8 mouse cellular contexts compared by ENCODE assay signal in the genomic region with DNA sequence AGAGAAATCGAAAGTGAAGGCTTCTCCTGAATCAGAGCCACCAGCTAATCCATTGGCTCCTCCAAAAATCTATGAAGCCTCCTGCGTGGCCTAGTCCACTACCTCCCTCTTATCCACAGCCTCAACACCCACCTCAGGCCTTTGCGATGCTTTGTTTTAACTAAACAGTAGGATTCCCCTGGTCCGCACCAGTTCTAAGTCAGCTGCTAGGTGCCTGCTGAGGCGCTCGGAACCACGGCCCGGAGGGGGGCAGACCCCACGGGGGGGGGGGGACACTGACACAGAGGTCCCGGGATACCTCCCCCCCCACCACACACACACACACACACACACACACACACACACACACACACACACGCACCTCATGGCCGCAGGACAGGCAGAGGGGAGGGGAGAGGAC.
DNase-seq lines count a peak whose midpoint lies in the region; ATAC-seq and TF ChIP-seq lines count a peak whose summit lies in the region.

No protein-coding gene starts in this region.

- no peaks in the 10 kb centered on the region for H3K9me3 ChIP-seq in heart, postnatal 0 days (replicated peaks; ENCODE audit: control insufficient read depth, low read length)
- H3K9me3 ChIP-seq in CH12.LX (replicated peaks; ENCODE audit: low read length): peaks cover 2% of the 10 kb centered on the region
- H3K9me3 ChIP-seq in embryonic facial prominence, embryonic 15.5 days (replicated peaks): no peaks in the 10 kb centered on the region; the same call in 1 of the 2 replicates
- H3K9me3 ChIP-seq in stomach, embryonic 16.5 days (replicated peaks; ENCODE audit: control insufficient read depth, low read length): peaks cover 4% of the 10 kb centered on the region; the same call in 1 of the 2 replicates

- H3K27me3 ChIP-seq in heart, postnatal 0 days (ENCODE audit: control insufficient read depth, insufficient read depth, low read length): no peaks in the 10 kb centered on the region
- H3K27me3 ChIP-seq in CH12.LX (replicated peaks): no peaks in the 10 kb centered on the region
- no peaks in the 10 kb centered on the region for H3K27me3 ChIP-seq in embryonic facial prominence, embryonic 15.5 days
- H3K27me3 ChIP-seq in stomach, embryonic 16.5 days (ENCODE audit: control insufficient read depth, insufficient read depth, low read length): no peaks in the 10 kb centered on the region

- in situ Hi-C loops in CH12.LX (cut with MboI; ENCODE audit: low pct_ligation_motif_present, low pct_unique_long_range_greater_than_20kb, low sequenced_read_pairs): no loop called here

- no peaks in the 10 kb centered on the region for H3K79me2 ChIP-seq in CH12.LX (replicated peaks; ENCODE audit: control insufficient read depth, extremely low read depth, insufficient read depth, poor library complexity, severe bottlenecking)

- peak; percentile 96 for ATAC-seq in heart, postnatal 0 days (ENCODE audit: insufficient read depth, low read depth)
- ATAC-seq in embryonic facial prominence, embryonic 15.5 days (ENCODE audit: insufficient number of reproducible peaks, low FRiP score, low TSS enrichment, low read depth): peak; percentile 85
- peak; percentile 90 for ATAC-seq in stomach, embryonic 16.5 days (ENCODE audit: insufficient read depth, low FRiP score)

- TF ChIP-seq POLR2A in CH12.LX (IDR thresholded peaks at IDR 0.05; ENCODE audit: low read depth, low read length): no peak

- no peak overlapping the region for H3K27ac ChIP-seq in heart, postnatal 0 days (ENCODE audit: low read depth)
- no peak overlapping the region for H3K27ac ChIP-seq in CH12.LX (ENCODE audit: insufficient read depth, low read depth)
- no peak overlapping the region for H3K27ac ChIP-seq in embryonic facial prominence, embryonic 15.5 days (replicated peaks)
- no peak overlapping the region for H3K27ac ChIP-seq in stomach, embryonic 16.5 days (ENCODE audit: low read length)
- H3K27ac ChIP-seq in layer of hippocampus, adult 2 months: no peak overlapping the region

- H3K9ac ChIP-seq in heart, postnatal 0 days (replicated peaks; ENCODE audit: low read depth, low read length): no peak overlapping the region
- no peak overlapping the region for H3K9ac ChIP-seq in CH12.LX (ENCODE audit: insufficient read depth, low read depth)
- no peak overlapping the region for H3K9ac ChIP-seq in embryonic facial prominence, embryonic 15.5 days
- no peak overlapping the region for H3K9ac ChIP-seq in stomach, embryonic 16.5 days (ENCODE audit: low read length)

- no peak for TF ChIP-seq EP300 in heart, postnatal 0 days (IDR thresholded peaks at IDR 0.05; ENCODE audit: low read depth)
- no peak for TF ChIP-seq EP300 in CH12.LX (IDR thresholded peaks at IDR 0.05; ENCODE audit: low read length)

- intact Hi-C loops in heart, postnatal 25 days (cut with DNase I): loop anchor here (5.0 kb wide), 2 partner anchors 87 to 207 kb away; a partner anchor contains a TSS
- intact Hi-C loops in gastrocnemius, postnatal 36 days (cut with DNase I): loop anchor here (5.0 kb wide), 3 partner anchors 87 to 372 kb away; a partner anchor contains a TSS

- DNase-seq in heart, postnatal 0 days (ENCODE audit: low spot score): peak; percentile 45
- DNase-seq in heart, postnatal 25 days (ENCODE audit: low spot score): no peak
- DNase-seq in CH12.LX (ENCODE audit: extremely low read depth) (peak; percentile 22), liver (peak; percentile 55)
- DNase-seq in layer of hippocampus, adult 2 months (ENCODE audit: low spot score in 2 of 2): no peak
- DNase-seq in gastrocnemius, postnatal 36 days: no peak

- no peak for TF ChIP-seq RAD21 in CH12.LX (IDR thresholded peaks at IDR 0.05; ENCODE audit: low read depth, low read length)

- H3K4me3 ChIP-seq in heart, postnatal 0 days (ENCODE audit: low read depth, low read length): no peak overlapping the region
- no peak overlapping the region for H3K4me3 ChIP-seq in CH12.LX (replicated peaks in 1 of 3; ENCODE audit: low read depth in 2 of 3, low read length in 2 of 3, poor library complexity in 1 of 3)
- H3K4me3 ChIP-seq in embryonic facial prominence, embryonic 15.5 days (replicated peaks): no peak overlapping the region
- no peak overlapping the region for H3K4me3 ChIP-seq in stomach, embryonic 16.5 days (replicated peaks; ENCODE audit: low read length)
- H3K4me3 ChIP-seq in layer of hippocampus, adult 2 months: no peak overlapping the region

- H3K4me1 ChIP-seq in heart, postnatal 0 days (ENCODE audit: control insufficient read depth, insufficient read depth): no peaks in the 10 kb centered on the region
- peaks cover 0 to 7% of the 10 kb centered on the region in 2 experiments; a peak in 1 of 4 replicates for H3K4me1 ChIP-seq in CH12.LX (ENCODE audit: control insufficient read depth in 1 of 2, insufficient read depth in 2 of 2)
- H3K4me1 ChIP-seq in embryonic facial prominence, embryonic 15.5 days: no peaks in the 10 kb centered on the region
- H3K4me1 ChIP-seq in stomach, embryonic 16.5 days (ENCODE audit: control insufficient read depth, insufficient read depth, low read length): no peaks in the 10 kb centered on the region

- dilution Hi-C loops in CH12.LX (cut with MboI; ENCODE audit: extremely low pct_ligation_motif_present, extremely low pct_unique_long_range_greater_than_20kb, low sequenced_read_pairs): no loop called here

- no peak overlapping the region for H3K4me2 ChIP-seq in heart, postnatal 0 days (ENCODE audit: low read depth, low read length)
- H3K4me2 ChIP-seq in CH12.LX (ENCODE audit: insufficient read depth, low read depth, poor library complexity, severe bottlenecking): no peak overlapping the region
- H3K4me2 ChIP-seq in embryonic facial prominence, embryonic 15.5 days (replicated peaks): no peak overlapping the region
- H3K4me2 ChIP-seq in stomach, embryonic 16.5 days (ENCODE audit: low read depth, low read length): no peak overlapping the region

- TF ChIP-seq CTCF in heart, postnatal 0 days (IDR thresholded peaks at IDR 0.05; ENCODE audit: low read depth): no peak
- no peak for TF ChIP-seq CTCF in CH12.LX (conservative IDR thresholded peaks at IDR 0.05 in 1 of 2, IDR thresholded peaks at IDR 0.05 in 1 of 2; ENCODE audit: low read depth in 2 of 2, low read length in 2 of 2)
- no peak for TF ChIP-seq CTCF in layer of hippocampus, adult 2 months (conservative IDR thresholded peaks at IDR 0.05)

- 71% methylated on average over 9 of the region's 12 CpGs for WGBS in heart, postnatal 0 days
- 69% methylated on average over 9 of the region's 12 CpGs for WGBS in embryonic facial prominence, embryonic 15.5 days
- WGBS in stomach, embryonic 16.5 days: 77% methylated on average over 11 of the region's 12 CpGs

- H3K36me3 ChIP-seq in heart, postnatal 0 days (replicated peaks; ENCODE audit: control insufficient read depth, insufficient read depth, low read length): no peaks in the 10 kb centered on the region
- H3K36me3 ChIP-seq in CH12.LX (replicated peaks in 1 of 2; ENCODE audit: control insufficient read depth in 1 of 2, insufficient read depth in 1 of 2, low read length in 1 of 2): no peaks in the 10 kb centered on the region
- H3K36me3 ChIP-seq in embryonic facial prominence, embryonic 15.5 days: no peaks in the 10 kb centered on the region
- no peaks in the 10 kb centered on the region for H3K36me3 ChIP-seq in stomach, embryonic 16.5 days (ENCODE audit: control insufficient read depth, insufficient read depth, low read length)

TF ChIP-seq in CH12.LX, 34 proteins besides CTCF, POLR2A, EP300 and RAD21:
- no peak for TF ChIP-seq ZKSCAN1 (IDR thresholded peaks at IDR 0.05; ENCODE audit: borderline replicate concordance, low read depth, low read length)
- TF ChIP-seq MEF2A (IDR thresholded peaks at IDR 0.05; ENCODE audit: borderline replicate concordance, low read depth, low read length): no peak
- no peak for TF ChIP-seq ETS1 (conservative IDR thresholded peaks at IDR 0.05; ENCODE audit: low read depth, low read length)
- no peak for TF ChIP-seq PAX5 (IDR thresholded peaks at IDR 0.05; ENCODE audit: low read length)
- no peak for TF ChIP-seq MYC (IDR thresholded peaks at IDR 0.05; ENCODE audit: low read depth, low read length)
- TF ChIP-seq ZNF384 (IDR thresholded peaks at IDR 0.05; ENCODE audit: low read depth, low read length): no peak
- no peak for TF ChIP-seq KAT2A (IDR thresholded peaks at IDR 0.05; ENCODE audit: insufficient replicate concordance, low read length)
- TF ChIP-seq BHLHE40 (IDR thresholded peaks at IDR 0.05; ENCODE audit: low read depth, low read length): no peak
- TF ChIP-seq TBP (conservative IDR thresholded peaks at IDR 0.05; ENCODE audit: low read depth, low read length): no peak
- TF ChIP-seq GABPA (IDR thresholded peaks at IDR 0.05; ENCODE audit: insufficient replicate concordance, low read depth, low read length): no peak
- TF ChIP-seq NELFE (IDR thresholded peaks at IDR 0.05; ENCODE audit: low read depth, low read length): no peak
- no peak for TF ChIP-seq RCOR1 (conservative IDR thresholded peaks at IDR 0.05; ENCODE audit: low read depth, low read length)
- TF ChIP-seq UBTF (IDR thresholded peaks at IDR 0.05; ENCODE audit: low read depth, low read length): no peak
- no peak for TF ChIP-seq ELF1 (IDR thresholded peaks at IDR 0.05; ENCODE audit: low read depth, low read length)
- no peak for TF ChIP-seq JUND (conservative IDR thresholded peaks at IDR 0.05; ENCODE audit: low read depth, low read length)
- no peak for TF ChIP-seq CHD2 (IDR thresholded peaks at IDR 0.05; ENCODE audit: low read length)
- no peak for TF ChIP-seq MAFK (IDR thresholded peaks at IDR 0.05; ENCODE audit: insufficient replicate concordance, low read length)
TF ChIP-seq in CH12.LX: peak in this region for 0.

Comparison
In these comparisons a context has a peak if more than half of its experiments do, and no peak if none do; other contexts are left out.
1. DNase-seq: peak in heart, postnatal 0 days (single experiment), CH12.LX (single experiment) and liver (single experiment); none in heart, postnatal 25 days (single experiment), layer of hippocampus, adult 2 months (0 of 2) and gastrocnemius, postnatal 36 days (0 of 2).
2. Peak in every context shown above with its lines, with median percentiles within 50 percentile points of each other: ATAC-seq.